Mouse (Mus musculus): ENCODE data around the gene Dnmt3l.
A peak's percentile ranks its signal among the peaks of the same experiment; 100 is the strongest.
"Not testable (repeated sequence)": the region's sequence is repeated elsewhere in the genome, so short reads cannot be mapped to it uniquely, and the experiment has no call there.

The Dnmt3l gene

DNA sequence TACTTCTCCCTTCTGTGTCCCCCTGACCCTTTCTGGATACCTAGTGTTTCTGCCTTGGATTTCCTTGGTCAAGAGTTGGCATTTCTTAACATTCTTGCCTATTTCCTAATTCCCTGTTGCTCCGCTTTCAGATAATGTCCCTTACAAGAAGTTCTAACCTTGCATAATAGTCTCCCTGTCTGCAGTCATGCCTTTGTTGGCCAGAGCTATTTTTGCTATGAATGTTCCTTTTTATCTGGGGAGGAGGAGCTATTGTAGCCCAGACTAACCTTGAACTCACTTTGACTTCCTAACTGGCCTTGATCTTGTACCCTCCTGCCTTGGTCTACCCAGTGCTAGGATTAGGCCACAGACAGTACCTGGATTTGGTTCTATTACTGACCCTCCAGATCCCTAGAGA lies 26.3 kb upstream of the Dnmt3l start:
- no peak for DNase-seq (ENCODE audit: low read depth, low spot score)
- H3K36me3 ChIP-seq (ENCODE audit: control insufficient read depth, insufficient read depth, low read length, poor library complexity, severe bottlenecking), result no peaks in the 10 kb centered on the region
- no peaks in the 10 kb centered on the region for H3K27me3 ChIP-seq (ENCODE audit: control insufficient read depth, insufficient read depth, low read length, poor library complexity, severe bottlenecking)

DNA sequence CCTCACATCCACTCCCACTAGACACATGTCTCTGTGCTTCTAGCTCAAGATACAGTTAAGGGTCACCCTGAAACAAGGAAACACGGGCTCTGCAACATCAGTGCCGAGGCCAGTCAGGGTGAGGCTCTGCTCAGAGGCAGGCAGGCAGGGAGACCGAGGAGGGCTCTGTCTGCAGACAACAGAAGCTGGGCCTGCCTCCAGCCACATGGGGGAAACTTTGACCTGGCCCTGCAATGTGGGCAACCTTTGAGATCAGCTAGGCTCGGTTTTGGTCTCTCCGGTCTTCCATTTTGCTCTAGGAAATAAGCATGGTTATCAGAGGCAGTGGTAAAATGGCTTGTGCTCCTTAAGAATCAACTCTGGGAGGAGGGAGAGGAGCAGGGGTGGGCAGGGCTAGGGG lies 25.4 kb upstream of the Dnmt3l start:
- Histone ChIP-seq H3K36me3 (ENCODE audit: control insufficient read depth, insufficient read depth, low read length, poor library complexity, severe bottlenecking) (no peaks in the 10 kb centered on the region), H3K27me3 (ENCODE audit: control insufficient read depth, insufficient read depth, low read length, poor library complexity, severe bottlenecking) (no peaks in the 10 kb centered on the region)
- DNase-seq (ENCODE audit: low read depth, low spot score), result no peak

DNA sequence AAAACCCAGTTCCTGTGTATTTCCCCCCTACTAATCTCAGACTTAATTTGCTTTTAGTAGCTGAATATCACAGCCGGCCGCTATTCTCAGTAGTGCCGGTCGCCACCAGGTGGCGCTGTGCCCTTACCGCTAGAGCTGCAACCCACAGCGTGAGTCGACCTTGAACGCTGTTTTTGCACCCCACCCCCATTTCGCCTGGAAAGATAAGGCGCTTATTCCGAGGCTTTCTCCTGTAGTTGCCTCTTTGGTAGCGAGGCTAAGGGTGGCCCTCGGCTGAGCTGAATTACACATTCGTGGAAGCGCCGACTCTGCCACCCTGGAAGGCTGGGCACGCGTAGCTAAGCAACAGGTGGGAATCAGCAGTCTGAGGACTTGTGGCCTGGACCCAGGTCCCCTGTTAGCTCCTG lies 22.9 kb upstream of the Dnmt3l start:
- DNase-seq (ENCODE audit: low read depth, low spot score), result peak; percentile 90
- Histone ChIP-seq H3K36me3 (ENCODE audit: control insufficient read depth, insufficient read depth, low read length, poor library complexity, severe bottlenecking) (no peaks in the 10 kb centered on the region), H3K27me3 (ENCODE audit: control insufficient read depth, insufficient read depth, low read length, poor library complexity, severe bottlenecking) (no peaks in the 10 kb centered on the region)

- DNase-seq (ENCODE audit: low read depth, low spot score), result no peak
- H3K27me3 ChIP-seq (ENCODE audit: control insufficient read depth, insufficient read depth, low read length, poor library complexity, severe bottlenecking), result no peaks in the 10 kb centered on the region
- no peaks in the 10 kb centered on the region for H3K36me3 ChIP-seq (ENCODE audit: control insufficient read depth, insufficient read depth, low read length, poor library complexity, severe bottlenecking)
Measured at GRCm38 (mm10) chr10:78019291-78019690, 22.5 kb upstream of the Dnmt3l start.

DNA sequence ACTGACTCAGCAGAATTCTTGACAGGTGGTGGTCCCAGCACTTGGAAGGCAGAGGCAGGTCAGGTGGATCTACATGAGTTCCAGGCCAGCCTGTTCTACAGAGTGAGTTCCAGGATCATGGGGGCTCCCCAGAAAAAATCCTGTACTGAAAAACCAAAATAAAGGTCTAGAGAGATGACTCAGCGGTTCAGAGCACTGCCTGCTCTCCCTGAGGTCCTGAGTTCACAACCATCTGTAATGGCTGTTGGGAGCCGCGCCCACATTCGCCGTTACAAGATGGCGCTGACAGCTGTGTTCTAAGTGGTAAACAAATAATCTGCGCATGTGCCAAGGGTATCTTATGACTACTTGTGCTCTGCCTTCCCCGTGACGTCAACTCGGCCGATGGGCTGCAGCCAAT lies 21.8 kb upstream of the Dnmt3l start:
- H3K27me3 ChIP-seq (ENCODE audit: control insufficient read depth, insufficient read depth, low read length, poor library complexity, severe bottlenecking); DNase-seq (ENCODE audit: low read depth, low spot score); H3K36me3 ChIP-seq (ENCODE audit: control insufficient read depth, insufficient read depth, low read length, poor library complexity, severe bottlenecking): not testable (repeated sequence)

GRCm38 (mm10) chr10:78025453-78025852 lies 16.3 kb upstream of the Dnmt3l start:
- H3K36me3 ChIP-seq (ENCODE audit: control insufficient read depth, insufficient read depth, low read length, poor library complexity, severe bottlenecking); H3K27me3 ChIP-seq (ENCODE audit: control insufficient read depth, insufficient read depth, low read length, poor library complexity, severe bottlenecking): not testable (repeated sequence)
- DNase-seq (ENCODE audit: low read depth, low spot score), result peak; percentile 54

DNA sequence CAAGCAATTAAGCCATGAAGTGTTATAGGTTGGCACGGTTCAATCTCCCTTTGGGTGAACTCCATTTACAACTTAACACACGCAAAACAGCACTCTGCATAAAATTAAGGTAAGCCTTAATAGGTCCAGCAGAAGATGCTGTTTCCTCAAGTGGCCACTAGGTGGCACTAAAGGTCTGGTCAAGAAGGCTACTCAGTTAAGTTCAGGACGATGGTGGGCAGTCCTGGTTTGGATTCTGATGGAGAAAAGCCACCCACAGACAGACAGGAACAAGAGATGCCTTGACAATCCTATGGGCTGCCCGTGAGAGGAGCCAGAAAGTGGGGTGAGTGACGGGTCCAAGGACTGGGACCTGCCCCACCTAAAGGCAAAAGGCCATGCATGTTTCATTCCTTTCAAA lies 13.6 kb upstream of the Dnmt3l start:
- H3K36me3 ChIP-seq (ENCODE audit: control insufficient read depth, insufficient read depth, low read length, poor library complexity, severe bottlenecking), result no peaks in the 10 kb centered on the region
- no peaks in the 10 kb centered on the region for H3K27me3 ChIP-seq (ENCODE audit: control insufficient read depth, insufficient read depth, low read length, poor library complexity, severe bottlenecking)
- peak; percentile 90 for DNase-seq (ENCODE audit: low read depth, low spot score)

DNA sequence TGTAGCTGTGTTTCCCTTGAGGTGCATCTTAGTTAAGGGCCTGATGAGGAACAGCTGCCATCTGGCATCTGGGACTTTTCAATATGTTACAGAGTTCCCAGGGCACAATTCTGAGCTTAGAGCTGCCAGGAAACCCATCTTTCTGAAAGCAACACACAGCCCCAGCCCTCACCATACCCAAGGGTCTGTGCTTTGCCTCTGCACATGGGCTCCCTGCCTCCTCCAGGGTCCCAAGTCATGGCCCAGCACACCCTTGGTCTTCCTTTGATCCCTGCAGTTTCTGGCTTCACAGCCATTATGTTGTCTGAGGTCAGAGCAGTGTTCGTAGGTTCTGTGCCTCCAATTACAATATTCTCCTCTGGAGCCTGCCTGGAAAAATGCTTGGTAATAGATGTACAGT lies 12.7 kb upstream of the Dnmt3l start:
- Histone ChIP-seq H3K27me3 (ENCODE audit: control insufficient read depth, insufficient read depth, low read length, poor library complexity, severe bottlenecking) (no peaks in the 10 kb centered on the region), H3K36me3 (ENCODE audit: control insufficient read depth, insufficient read depth, low read length, poor library complexity, severe bottlenecking) (no peaks in the 10 kb centered on the region)
- no peak for DNase-seq (ENCODE audit: low read depth, low spot score)

DNA sequence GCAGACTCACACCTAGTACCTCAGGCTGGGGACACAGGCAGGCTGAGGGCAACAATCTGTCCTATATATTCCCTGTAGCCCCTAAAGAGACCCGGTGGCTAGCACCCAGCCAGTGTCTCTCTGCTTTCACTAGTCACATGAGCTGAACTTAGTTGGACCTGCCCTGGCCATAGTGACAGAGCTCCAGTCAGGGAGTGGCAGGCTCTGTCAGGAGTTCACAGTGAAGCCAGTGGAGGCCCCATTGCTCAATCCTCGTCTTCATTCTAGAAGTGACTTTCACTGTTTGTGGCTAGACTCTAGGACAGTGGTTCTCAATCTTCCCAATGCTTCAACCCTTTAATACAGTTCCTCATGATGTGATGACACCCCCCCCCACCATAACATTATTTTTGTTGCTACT lies 9.8 kb upstream of the Dnmt3l start:
- DNase-seq (ENCODE audit: low read depth, low spot score), result no peak
- no peaks in the 10 kb centered on the region for H3K27me3 ChIP-seq (ENCODE audit: control insufficient read depth, insufficient read depth, low read length, poor library complexity, severe bottlenecking)
- H3K36me3 ChIP-seq (ENCODE audit: control insufficient read depth, insufficient read depth, low read length, poor library complexity, severe bottlenecking), result no peaks in the 10 kb centered on the region

- Histone ChIP-seq H3K27me3 (ENCODE audit: control insufficient read depth, insufficient read depth, low read length, poor library complexity, severe bottlenecking) (no peaks in the 10 kb centered on the region), H3K36me3 (ENCODE audit: control insufficient read depth, insufficient read depth, low read length, poor library complexity, severe bottlenecking) (no peaks in the 10 kb centered on the region)
- no peak for DNase-seq (ENCODE audit: low read depth, low spot score)
Measured at GRCm38 (mm10) chr10:78037139-78037538, 4.6 kb upstream of the Dnmt3l start.

GRCm38 (mm10) chr10:78042096-78042495 lies 349 bp downstream of the Dnmt3l start:
- H3K36me3 ChIP-seq (ENCODE audit: control insufficient read depth, insufficient read depth, low read length, poor library complexity, severe bottlenecking), result no peaks in the 10 kb centered on the region
- no peaks in the 10 kb centered on the region for H3K27me3 ChIP-seq (ENCODE audit: control insufficient read depth, insufficient read depth, low read length, poor library complexity, severe bottlenecking)
- DNase-seq (ENCODE audit: low read depth, low spot score), result no peak

GRCm38 (mm10) chr10:78042697-78043405 lies 1.1 kb downstream of the Dnmt3l start:
- no peaks in the 10 kb centered on the region for H3K36me3 ChIP-seq (ENCODE audit: control insufficient read depth, insufficient read depth, low read length, poor library complexity, severe bottlenecking)
- H3K27me3 ChIP-seq (ENCODE audit: control insufficient read depth, insufficient read depth, low read length, poor library complexity, severe bottlenecking), result no peaks in the 10 kb centered on the region
- no peak for DNase-seq (ENCODE audit: low read depth, low spot score)

DNA sequence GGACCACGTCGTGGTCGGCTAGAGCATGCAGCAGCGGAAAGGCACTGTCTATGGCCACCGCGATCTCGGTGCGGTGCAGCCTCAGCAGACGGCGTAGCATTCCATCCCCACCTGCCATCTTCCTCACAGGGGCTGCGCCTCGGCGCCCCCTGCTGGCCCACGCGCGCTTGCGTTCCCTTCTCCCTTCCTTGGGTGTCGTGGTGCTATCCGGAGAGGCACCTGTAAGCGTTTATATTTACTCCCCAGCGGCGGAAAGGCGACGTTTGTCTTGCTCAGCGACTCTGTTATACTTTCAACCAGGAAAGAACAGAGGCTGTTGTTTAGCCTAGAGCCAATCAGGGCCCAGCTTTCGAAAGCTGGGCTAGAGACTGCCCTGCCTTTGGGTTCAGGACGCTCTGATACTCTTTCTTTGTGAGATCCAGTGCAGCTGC lies 1.7 kb downstream of the Dnmt3l start, which contains the start of gene Aire:
Gene Aire (minus strand): TSS at position 205 of the 431 bp plus-strand sequence.
- H3K36me3 ChIP-seq (ENCODE audit: control insufficient read depth, insufficient read depth, low read length, poor library complexity, severe bottlenecking), result no peaks in the 10 kb centered on the region
- DNase-seq (ENCODE audit: low read depth, low spot score), result peak; percentile 85

GRCm38 (mm10) chr10:78044531-78044930 lies 2.8 kb downstream of the Dnmt3l start:
- DNase-seq (ENCODE audit: low read depth, low spot score), result no peak
- Histone ChIP-seq H3K27me3 (ENCODE audit: control insufficient read depth, insufficient read depth, low read length, poor library complexity, severe bottlenecking) (no peaks in the 10 kb centered on the region), H3K36me3 (ENCODE audit: control insufficient read depth, insufficient read depth, low read length, poor library complexity, severe bottlenecking) (no peaks in the 10 kb centered on the region)

More for the DNA sequence above, 1.7 kb downstream of the Dnmt3l start, which contains the start of gene Aire:
- H3K27me3 ChIP-seq (ENCODE audit: control insufficient read depth, insufficient read depth, low read length, poor library complexity, severe bottlenecking), result no peaks in the 10 kb centered on the region

DNA sequence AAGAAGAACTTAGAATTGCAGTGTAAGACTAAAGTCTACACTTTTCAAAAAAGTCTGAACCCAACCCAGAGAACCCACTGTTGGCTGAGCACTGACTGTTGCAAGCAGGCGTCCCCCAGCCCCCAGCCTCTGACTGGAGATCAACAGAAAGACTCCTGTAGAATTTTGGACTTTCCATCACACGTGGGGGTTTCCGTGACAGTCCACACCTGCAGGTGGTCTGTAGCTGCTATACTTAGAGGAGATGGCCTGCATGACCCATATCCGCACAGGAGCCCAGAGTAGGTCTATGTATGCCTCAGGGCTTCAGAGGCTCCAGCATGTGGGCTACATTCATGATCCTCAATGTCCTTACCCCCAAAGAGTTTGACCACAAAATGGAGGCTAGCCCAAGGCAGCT lies 4.6 kb downstream of the Dnmt3l start:
- DNase-seq (ENCODE audit: low read depth, low spot score), result no peak
- Histone ChIP-seq H3K36me3 (ENCODE audit: control insufficient read depth, insufficient read depth, low read length, poor library complexity, severe bottlenecking) (no peaks in the 10 kb centered on the region), H3K27me3 (ENCODE audit: control insufficient read depth, insufficient read depth, low read length, poor library complexity, severe bottlenecking) (no peaks in the 10 kb centered on the region)
